Mouse (Mus musculus): ENCODE results near the gene Phyhd1.

DNA sequence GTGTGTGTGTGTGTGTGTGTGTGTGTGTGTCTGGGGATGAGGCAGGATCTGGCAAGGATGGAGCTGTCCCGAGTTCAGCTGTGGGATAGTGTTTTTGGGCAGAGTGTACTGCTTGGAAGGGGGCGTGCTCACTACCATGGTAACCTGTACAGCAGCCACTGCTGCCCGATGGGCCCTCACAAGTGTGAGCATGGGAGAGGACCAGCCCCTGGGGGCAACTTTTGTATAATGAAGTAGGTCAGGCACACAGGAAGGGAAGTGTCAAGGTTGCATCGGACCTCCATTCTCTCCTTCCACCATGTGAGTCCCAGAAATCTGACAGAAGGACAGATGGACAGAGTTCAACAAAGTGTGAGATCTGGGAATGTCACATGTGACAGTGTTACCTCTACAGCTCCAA lies 18.3 kb upstream of the Phyhd1 start:
- TF ChIP-seq CTCF (IDR thresholded peaks at IDR 0.05; ENCODE audit: extremely low read depth, insufficient read depth, low read length), result no peak
- TF ChIP-seq POLR2A (IDR thresholded peaks at IDR 0.05; ENCODE audit: extremely low read depth, insufficient read depth, low read length), result no peak
